Mouse (Mus musculus): ENCODE measurements around the gene Polrmt. TPM values are rescaled to one million over a fixed set of nuclear protein-coding genes. Genes with fewer than 3 reads are reported as not detected.
A peak's percentile ranks its signal among the peaks of the same experiment; 100 is the strongest.

Gene Polrmt
- total RNA-seq, 2 experiments from 2014 or later = 29.4 to 33.2 TPM

DNA sequence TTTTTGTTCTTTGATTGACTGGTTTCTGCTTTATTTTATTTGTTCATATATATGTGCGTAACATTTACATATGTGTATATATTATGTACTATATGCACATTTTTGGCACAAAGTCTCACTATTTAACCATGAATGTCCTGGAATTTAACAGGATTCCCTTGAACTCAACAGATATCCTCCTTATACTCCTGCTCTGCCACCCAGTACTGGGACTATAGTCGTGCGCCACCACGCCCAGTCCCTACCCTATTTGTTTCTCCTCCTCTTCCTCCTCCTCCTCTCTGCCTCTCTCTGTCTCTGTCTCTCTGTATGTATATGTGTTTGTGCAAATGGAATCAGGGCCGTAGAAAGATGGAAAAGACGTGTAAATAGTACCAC lies 382 bp upstream of the Polrmt start:
- DNase-seq = no peak
- intact Hi-C loops (cut with DNase I) = no loop called here

DNA sequence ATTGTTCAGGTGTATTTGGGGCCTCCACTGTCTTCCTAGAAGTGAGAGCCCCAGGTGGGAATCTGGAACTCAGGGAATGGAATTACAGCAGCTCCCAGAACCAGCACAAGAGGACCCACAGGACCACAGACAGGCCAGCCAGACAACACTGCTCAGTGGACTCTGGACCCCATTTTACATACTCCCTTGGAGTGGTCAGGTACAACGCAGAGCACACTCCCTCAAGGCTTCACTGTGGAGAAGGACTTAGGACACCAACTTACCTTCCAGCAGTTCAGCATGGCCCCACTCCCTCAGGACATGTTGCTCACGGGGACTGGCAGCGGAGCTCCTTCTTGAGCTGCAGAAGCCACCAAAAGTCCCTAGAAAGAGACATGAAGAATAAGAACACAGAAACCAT lies 970 bp downstream of the Polrmt start:
- DNase-seq = no peak
- intact Hi-C loops (cut with DNase I) = no loop called here

DNA sequence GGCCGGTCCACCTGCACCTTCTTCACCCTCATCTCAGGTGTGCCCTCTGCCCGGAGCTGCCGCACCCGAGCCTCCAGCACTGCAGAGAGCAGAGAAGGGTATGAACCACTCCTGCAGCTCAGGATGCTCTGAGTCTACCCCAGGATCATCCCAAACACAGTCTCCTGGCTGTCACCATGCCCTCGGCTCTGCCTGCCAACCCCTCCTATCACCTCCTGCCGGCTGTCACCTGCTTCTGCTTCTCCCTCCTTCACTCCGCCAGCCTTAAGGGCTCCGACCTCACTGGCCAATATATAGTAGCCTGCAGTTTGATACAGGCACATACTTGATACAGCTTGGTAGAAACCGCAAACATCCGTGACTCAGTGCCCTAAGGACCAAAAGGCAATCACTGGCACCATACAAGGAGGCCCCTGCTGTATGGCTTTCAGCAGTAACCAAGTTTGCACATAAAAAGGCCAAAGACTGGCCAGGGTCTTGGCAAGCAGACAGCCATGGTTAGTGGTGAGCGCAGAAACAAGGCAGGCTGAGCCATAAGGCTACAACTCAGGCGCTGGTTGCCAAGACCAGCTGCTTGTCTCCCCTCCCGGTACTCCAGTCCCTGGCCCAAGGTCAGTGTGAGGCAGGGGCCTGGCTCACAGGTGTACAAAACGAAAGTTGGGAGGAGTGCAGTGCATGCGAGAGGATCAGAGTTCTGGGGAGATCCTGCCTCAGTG lies 2.6 kb downstream of the Polrmt start:
- DNase-seq = no peak
- intact Hi-C loops (cut with DNase I) = no loop called here

DNA sequence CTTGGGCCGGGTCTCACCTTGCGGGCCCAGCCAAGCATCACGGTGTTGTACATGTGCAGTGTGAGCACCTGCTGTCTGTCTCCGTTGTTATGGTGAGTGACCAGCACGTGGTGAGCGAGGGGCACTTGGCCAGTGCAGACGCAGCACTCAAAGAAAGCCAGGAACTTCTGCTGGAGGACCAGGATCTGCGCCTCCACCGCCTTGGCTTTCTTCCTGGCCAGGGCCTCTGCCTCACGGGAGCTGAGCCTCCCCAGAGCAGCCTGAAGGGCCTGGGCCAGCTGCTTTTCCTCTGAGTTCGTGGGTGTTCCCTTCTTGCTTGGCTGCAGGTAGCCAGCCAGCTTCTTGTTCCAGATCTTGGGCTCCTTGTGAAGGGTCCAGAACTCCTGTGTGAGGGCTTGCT lies 3.2 kb downstream of the Polrmt start:
- DNase-seq = no peak
- intact Hi-C loops (cut with DNase I) = no loop called here

DNA sequence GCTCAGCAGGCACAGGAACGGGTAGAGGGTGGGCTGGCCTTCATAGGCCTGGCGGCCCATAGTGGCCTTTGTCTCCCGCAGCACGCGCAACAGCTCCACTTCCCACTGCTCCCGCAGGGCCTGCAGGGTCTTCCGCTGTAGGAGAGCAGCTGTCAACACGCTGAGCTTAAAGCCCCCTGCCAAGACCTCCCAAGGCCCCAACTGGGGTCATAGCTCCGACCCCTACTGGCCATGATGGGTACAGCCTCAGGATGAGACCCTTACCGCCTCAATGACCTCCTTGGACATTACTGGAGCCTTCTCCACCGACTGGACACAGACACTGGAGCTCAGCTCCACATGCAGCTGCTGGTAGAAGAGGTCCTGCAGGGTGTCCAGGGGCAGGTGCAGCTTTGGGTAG lies 5.5 kb downstream of the Polrmt start:
- intact Hi-C loops (cut with DNase I) = no loop called here
- DNase-seq = no peak

DNA sequence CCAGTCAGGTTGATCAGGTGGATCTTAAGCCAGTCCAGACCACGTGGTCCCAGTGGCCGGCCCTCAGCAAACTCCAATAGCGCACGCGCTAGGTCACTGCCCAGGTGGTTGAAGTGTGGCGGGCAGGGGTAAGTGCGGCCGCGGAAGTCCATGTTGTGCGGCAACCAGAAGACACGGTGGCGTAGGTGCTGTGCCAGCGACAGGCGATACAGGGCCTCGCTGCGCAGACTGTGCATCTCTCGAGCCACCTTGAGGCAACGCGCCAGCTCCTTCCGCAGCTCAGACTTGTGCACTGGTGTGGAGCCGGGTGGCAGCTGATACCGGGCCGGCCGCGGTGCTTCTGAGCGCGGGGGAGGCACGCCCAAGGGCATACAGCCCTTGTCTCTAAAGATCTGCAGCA lies 7.1 kb downstream of the Polrmt start:
- intact Hi-C loops (cut with DNase I) = no loop called here
- no peak for DNase-seq

DNA sequence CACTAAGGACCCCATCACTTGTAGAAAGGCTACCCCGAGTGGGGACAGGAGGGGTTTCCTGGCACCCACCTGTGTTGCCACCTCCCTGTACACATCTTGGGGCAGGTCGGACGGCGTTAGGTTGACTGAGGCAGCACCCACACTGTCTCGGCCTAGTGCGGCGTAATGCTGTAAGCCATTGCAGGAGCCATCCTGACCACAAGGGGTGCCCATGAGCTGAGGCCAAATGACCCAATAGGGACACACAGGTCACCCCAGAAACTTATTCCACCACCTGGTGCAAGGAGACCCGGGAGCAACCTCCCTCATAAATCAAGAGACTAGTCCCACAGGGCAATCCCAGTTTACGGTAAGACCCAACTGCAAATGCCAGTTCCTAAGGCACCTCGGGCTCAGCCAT lies 8.1 kb downstream of the Polrmt start:
- DNase-seq = no peak
- intact Hi-C loops (cut with DNase I) = no loop called here

DNA sequence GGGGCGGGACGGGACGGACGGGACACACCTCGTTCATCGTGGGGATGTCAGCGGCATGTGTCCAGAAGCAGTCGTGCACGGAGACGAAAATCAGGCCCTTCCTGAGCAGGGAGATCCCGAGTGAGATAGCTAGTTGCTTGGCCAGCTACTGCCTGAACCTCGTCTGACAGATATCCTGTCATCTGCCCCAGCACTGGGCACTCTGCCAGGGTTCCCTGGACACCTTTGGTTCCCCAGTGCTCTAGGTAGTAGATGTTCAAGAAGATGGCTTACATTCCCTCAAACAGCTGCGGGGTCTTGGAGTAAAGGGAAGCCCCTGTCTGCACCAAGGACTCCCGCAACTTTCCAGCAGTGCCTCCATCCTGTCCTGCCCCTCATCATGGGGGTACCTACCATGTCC lies 9.7 kb downstream of the Polrmt start:
- DNase-seq = no peak
- intact Hi-C loops (cut with DNase I) = no loop called here

DNA sequence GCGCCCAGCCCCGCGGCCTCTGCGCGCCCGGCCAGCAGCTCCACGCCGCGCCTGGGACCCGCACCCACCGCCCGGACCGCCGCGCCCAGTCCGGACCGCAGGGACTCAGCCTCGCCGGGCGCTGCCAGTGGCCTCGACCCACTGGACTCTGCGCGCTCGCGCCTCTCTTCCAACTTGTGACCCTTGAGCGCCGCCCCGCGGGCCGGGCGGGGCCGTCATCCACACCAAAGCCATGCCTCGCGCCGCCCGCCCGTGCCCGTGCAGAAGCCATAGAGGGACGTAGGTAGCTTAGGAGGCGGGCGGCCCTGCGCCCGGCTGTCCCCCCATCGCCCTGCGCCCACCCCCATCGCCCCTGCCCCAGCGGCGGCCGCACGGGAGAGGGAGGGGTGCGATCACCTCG lies 11.0 kb downstream of the Polrmt start:
- intact Hi-C loops (cut with DNase I) = no loop called here
- DNase-seq = no peak

DNA sequence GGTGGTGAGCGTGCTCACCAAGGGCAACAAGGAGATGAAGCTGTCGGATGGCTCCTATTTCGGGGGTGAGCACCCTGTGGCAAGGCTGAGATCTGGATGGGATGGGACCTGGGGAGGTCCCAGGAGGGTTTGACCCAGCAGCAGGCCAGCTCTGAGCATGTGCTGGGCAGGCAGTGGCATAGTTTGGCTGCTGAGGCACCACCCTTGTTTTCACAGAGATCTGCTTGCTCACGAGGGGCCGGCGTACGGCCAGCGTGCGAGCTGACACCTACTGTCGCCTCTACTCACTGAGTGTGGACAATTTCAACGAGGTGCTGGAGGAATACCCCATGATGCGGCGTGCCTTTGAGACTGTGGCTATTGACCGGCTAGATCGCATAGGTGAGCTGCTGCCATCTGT lies 12.5 kb downstream of the Polrmt start:
- DNase-seq = no peak
- intact Hi-C loops (cut with DNase I) = no loop called here

DNA sequence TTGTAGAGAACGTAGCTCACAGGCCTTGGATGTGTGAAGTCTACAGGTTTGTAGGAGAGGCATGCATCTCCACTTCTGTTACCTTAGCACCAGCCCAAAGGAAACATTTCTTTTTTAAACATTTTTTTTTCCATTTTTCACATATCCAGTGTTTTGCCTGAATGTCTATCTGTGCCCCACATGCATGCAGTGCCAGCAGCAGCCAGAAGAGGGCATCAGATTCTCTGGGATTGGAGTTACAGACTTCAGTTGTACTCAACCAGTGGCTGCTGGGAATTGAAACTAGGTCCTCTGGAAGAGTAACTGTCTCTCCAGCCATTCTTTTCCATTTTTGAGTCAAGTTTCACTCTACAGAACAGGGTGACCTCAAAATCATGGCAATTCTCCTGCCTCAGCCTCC lies 13.9 kb downstream of the Polrmt start:
- intact Hi-C loops (cut with DNase I) = no loop called here
- no peak for DNase-seq

DNA sequence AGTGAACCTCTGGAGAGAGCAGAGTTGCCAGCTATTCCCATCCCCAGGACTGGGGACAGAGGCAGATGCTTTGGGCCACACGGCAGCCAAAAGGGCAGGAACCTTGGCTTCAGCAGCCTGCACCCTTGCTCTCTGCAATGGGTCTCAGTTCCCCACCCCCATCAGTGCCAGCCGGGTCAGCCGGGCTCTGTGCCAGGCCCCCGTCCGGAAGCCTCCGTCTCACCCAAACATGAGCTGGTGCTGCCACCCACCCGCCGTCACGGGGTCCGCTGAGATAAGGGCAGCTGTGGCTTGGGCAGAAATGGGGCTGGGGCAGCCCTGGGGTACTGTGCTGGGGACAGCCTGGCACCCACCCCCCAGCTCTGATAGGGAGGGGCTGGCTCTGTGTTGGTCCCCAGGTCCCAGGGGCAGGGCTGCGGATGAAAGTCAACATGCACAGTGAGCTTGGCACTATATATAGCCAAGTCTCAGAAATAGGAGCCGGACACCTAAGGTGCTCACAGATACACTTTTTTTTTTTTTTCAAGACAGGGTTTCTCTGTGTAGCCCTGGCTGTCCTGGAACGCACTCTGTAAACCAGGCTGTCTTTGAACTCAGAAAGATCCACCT lies 16.9 kb downstream of the Polrmt start:
- DNase-seq = peak in 1 of 2 experiments; percentile 49
- intact Hi-C loops (cut with DNase I) = no loop called here

DNA sequence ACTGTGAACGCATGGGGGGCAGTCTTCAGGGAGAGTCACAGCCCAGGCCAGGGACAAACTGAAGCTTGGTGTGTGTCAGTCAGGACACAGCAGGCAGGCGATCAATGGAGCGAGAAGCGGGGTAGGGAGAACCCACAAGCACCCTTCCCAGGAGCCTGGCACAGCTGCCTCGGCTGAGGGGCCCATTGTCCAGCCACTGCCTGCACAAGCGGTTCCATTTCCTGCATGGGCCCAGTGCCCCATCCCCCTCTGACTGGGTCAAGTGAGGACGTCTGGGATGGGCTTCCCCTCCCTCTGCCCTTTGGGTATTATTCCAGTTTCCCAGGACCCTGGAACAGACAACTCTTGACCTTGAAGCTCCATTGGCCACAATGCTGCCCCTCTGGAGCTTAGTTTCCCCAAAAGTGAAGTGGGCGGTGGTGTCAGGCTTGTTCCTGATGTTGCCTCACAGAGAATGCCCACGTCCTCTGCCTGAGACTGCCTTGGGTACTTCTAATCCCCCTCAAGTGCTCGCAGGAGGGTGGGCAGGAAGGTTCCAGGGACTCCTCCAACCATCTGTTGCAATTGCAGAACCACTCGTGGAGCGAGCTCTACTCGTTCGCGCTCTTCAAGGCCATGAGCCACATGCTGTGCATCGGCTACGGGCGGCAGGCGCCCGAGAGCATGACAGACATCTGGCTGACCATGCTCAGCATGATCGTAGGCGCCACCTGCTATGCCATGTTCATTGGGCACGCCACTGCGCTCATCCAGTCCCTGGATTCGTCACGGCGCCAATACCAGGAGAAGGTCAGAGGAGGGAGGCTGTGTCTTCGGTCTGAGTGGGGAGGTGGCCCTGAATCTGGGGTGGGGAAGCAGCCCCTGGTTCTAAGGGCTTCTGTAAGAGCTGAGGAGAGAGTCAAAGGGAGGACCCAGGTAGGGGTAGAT lies 17.8 kb downstream of the Polrmt start:
- intact Hi-C loops (cut with DNase I) = no loop called here
- DNase-seq = no peak

DNA sequence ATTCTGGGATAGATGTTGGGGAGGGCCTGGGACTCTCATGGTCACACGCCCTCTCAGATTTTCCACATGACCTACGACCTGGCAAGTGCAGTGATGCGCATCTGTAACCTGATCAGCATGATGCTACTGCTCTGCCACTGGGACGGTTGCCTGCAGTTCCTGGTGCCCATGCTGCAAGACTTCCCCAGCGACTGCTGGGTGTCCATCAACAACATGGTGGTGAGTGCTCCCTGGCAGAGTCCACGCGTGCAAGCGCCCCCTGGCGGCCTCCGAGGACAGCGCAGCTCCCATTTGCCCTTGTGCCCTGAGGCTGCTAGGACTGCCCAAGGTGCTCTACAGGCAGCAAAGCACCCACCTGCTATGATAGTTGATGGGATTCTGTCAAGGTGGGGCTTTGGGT lies 20.3 kb downstream of the Polrmt start:
- DNase-seq = peak; percentile 40 to 48
- intact Hi-C loops (cut with DNase I) = no loop called here

DNA sequence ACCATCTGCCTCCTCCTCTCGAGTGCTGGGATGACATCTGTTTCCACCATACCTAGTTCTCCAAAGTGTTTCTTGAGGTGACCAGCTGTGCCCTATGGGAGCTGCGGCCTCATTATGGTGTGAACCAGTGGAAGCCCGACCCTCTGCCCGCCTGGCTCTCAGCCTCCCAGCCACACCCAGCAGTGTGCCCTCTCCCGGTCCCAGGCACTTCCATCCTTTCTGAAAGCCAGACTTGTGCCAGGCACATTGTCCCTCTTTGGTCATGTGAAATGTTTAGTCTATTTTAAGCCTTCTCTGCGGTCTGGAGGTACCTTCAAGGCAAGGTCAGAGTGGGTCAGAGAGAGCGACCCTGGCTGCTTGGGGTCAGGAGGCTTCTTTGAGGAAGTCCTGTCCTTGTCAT lies 22.7 kb downstream of the Polrmt start:
- intact Hi-C loops (cut with DNase I) = no loop called here
- DNase-seq = no peak

DNA sequence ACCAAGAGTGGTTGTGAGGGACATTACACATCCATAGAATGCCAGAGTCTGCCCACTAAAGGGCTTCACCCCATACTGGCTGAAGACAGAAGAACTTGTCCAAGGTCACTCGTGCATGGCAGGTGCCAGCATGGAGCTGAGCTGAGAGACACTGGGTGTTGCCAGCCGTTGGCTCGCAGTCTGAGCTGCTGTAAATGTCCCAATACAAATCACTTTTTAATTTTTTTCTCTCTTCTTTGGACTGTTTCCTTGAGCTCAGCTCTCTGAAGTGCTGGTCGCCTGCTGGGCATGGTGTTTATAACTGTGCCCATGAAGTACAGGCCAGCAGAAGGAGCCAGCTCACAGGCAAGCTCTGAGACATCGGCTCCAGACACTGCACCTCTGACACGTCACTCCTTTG lies 23.3 kb downstream of the Polrmt start:
- no peak for DNase-seq
- intact Hi-C loops (cut with DNase I) = no loop called here

DNA sequence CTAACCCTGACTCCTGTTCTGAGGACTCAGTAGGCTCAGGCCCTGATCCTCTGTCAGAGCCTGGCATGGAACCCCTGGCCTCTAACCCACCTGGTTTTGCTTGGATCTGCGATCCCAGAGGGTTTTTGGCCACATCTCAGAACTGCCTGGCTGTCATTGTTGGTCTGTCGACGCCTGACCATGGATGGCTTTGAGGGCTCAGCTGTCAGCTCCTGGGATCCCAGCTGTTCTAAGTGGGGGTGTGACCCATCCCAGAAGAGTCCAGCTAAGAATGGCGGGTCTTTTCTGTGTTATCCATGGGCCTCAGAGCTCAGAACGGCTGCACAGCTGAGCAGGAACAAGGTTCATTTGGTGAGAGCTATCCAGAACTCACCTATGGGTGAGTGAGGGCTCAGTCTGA lies 25.3 kb downstream of the Polrmt start:
- intact Hi-C loops (cut with DNase I) = no loop called here
- DNase-seq = no peak

DNA sequence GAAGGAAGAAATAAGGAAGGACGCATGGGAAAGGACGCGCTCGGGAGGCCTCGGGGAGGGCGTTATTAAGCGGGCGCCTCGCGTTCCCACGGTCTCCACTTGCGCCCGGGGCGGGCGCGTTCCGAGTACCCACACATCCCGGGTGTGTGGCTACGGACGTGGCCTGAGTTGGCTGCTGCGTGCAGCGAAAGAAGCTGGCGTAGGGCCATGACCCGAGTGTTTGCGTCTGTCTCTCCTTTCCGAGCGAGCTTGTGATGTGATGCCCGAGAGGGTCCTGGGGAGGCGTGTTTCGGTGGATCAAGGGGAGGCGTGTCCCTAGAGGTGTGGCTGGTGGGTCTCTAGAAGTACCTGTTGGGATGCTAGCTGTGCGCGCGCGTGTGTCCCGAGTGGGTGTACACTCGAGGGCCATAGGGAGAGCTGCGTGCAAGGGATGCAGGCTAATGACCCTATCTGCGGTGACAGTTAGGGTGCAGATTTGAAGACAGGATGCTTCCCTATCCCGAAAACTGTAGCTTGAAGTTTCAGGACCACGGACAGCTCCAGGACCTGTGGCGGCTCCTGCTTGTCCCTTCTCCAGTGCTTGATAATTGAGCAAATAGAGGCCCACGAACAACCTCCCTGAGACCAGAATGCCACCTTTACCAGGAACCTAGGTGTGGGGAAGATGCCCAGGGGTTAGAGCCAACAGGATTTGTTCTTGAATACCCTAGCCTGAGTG lies 28.6 kb downstream of the Polrmt start:
- intact Hi-C loops (cut with DNase I) = no loop called here
- peak; percentile 52 to 63 for DNase-seq

DNA sequence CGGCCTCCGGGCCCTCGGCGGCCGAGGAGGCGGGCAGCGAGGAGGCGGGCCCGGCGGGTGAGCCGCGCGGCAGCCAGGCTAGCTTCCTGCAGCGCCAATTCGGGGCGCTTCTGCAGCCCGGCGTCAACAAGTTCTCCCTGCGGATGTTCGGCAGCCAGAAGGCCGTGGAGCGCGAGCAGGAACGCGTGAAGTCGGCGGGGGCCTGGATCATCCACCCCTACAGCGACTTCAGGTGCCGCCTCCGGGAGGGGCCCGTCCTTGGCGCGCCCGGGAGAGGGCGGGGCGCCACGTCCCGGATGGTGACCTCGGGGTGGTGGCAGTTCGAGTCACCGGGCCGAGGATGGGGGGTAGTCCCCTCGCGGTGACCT lies 29.4 kb downstream of the Polrmt start:
- no peak for DNase-seq
- intact Hi-C loops (cut with DNase I) = no loop called here

DNA sequence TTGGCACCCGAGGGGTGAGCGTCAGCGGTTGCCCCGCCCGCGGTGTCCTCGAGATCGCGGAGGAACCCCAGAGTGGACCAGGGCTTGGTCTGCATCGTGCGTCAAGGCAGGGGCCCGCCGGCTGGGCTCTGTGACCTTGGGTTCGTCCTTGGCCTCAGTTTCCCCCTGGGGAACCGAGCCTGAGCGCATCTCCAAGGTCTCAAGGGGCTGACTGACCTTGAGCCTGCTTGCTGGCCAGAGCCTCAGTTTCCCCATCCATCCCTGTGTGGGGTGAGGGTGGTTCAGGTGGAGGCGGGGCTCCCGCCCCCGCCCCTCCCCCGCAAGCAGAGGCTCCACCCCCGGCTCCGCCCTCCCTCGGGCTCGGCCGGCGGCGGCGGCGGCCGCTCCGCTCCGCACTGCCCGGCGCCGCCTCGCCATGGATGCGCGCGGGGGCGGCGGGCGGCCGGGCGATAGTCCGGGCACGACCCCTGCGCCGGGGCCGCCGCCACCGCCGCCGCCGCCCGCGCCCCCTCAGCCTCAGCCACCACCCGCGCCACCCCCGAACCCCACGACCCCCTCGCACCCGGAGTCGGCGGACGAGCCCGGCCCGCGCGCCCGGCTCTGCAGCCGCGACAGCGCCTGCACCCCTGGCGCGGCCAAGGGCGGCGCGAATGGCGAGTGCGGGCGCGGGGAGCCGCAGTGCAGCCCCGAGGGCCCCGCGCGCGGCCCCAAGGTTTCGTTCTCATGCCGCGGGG lies 30.0 kb downstream of the Polrmt start, which contains the start of gene Hcn2:
Gene Hcn2, plus strand, starts transcription at position 381 of the 734 bp plus-strand sequence.
- intact Hi-C loops (cut with DNase I) = no loop called here
- no peak for DNase-seq
